Mouse (Mus musculus) adipocyte (in vitro differentiated cells): ENCODE measurements around the gene Zfp638.
"Not testable (repeated sequence)": the region's sequence is repeated elsewhere in the genome, so short reads cannot be mapped to it uniquely, and the experiment has no call there.

Experiments used
- DNase-seq: peaks from one replicate; pipeline ENCODE4 v3.0.0-alpha.2; 2016; ENCODE audit warnings: low spot score

The Zfp638 gene

GRCm38 (mm10) chr6:84009915-84010302, 143.0 kb downstream of the Zfp638 start:
- DNase-seq: peak; percentile 35

- DNase-seq: peak; percentile 95
These were observed 143.7 kb downstream of the Zfp638 start for GRCm38 (mm10) chr6:84010303-84011225.

- peak; percentile 91 for DNase-seq
These were observed 148.2 kb downstream of the Zfp638 start for GRCm38 (mm10) chr6:84014961-84015683.

GRCm38 (mm10) chr6:84016851-84017250, 149.9 kb downstream of the Zfp638 start:
- no peak for DNase-seq

- DNase-seq: peak; percentile 40
These were observed 150.5 kb downstream of the Zfp638 start for GRCm38 (mm10) chr6:84017392-84017791.

- no peak for DNase-seq
These were observed 152.1 kb downstream of the Zfp638 start for GRCm38 (mm10) chr6:84018906-84019550.

GRCm38 (mm10) chr6:84020002-84020401, 153.1 kb downstream of the Zfp638 start:
- no peak for DNase-seq

- no peak for DNase-seq
These were observed 155.1 kb downstream of the Zfp638 start for GRCm38 (mm10) chr6:84021990-84022389.

- no peak for DNase-seq
These were observed 158.7 kb downstream of the Zfp638 start for GRCm38 (mm10) chr6:84025636-84026035.

GRCm38 (mm10) chr6:84028791-84029190, 161.9 kb downstream of the Zfp638 start:
- no peak for DNase-seq

GRCm38 (mm10) chr6:84029775-84030174, 162.9 kb downstream of the Zfp638 start:
- DNase-seq: no peak

- DNase-seq: not testable (repeated sequence)
These were observed 165.6 kb downstream of the Zfp638 start for GRCm38 (mm10) chr6:84032516-84032915.
